8 mouse cellular contexts compared by ENCODE assay signal in genomic region chr7:120677764-120678531, GRCm38 (mm10). TPM values are rescaled to one million over a fixed set of nuclear protein-coding genes. Genes with fewer than 3 reads are reported as not detected.
DNase-seq lines count a peak whose midpoint lies in the region; ATAC-seq and TF ChIP-seq lines count a peak whose summit lies in the region.

No protein-coding gene starts in this region.

- no peaks in the 10 kb centered on the region for H3K27me3 ChIP-seq in kidney, adult 2 months (replicated peaks; ENCODE audit: control insufficient read depth, insufficient read depth, low read length)
- H3K27me3 ChIP-seq in liver, adult 2 months (ENCODE audit: control insufficient read depth, insufficient read depth, low read length) = no peaks in the 10 kb centered on the region
- no peaks in the 10 kb centered on the region for H3K27me3 ChIP-seq in stomach, embryonic 16.5 days (ENCODE audit: control insufficient read depth, insufficient read depth, low read length)

- TF ChIP-seq CTCF in kidney, adult 2 months (conservative IDR thresholded peaks at IDR 0.05; ENCODE audit: insufficient read depth, insufficient read length, low read depth, low read length) = no peak
- TF ChIP-seq CTCF in liver, adult 2 months (IDR thresholded peaks at IDR 0.05; ENCODE audit: low read depth, low read length) = no peak

- no peak overlapping the region for H3K27ac ChIP-seq in kidney, adult 2 months (ENCODE audit: insufficient read depth, low read depth, low read length)
- H3K27ac ChIP-seq in liver, adult 2 months (replicated peaks; ENCODE audit: insufficient read depth, low read depth, low read length) = 0 out of 2 replicates have a peak overlapping the region, but pooled peaks have one; percentile 5
- H3K27ac ChIP-seq in stomach, embryonic 16.5 days (ENCODE audit: low read length) = no peak overlapping the region

- no peaks in the 10 kb centered on the region for H3K36me3 ChIP-seq in kidney, adult 2 months (ENCODE audit: control insufficient read depth, insufficient read depth, low read length)
- no peaks in the 10 kb centered on the region for H3K36me3 ChIP-seq in liver, adult 2 months (ENCODE audit: control insufficient read depth, insufficient read depth, low read length)
- no peaks in the 10 kb centered on the region for H3K36me3 ChIP-seq in stomach, embryonic 16.5 days (ENCODE audit: control insufficient read depth, insufficient read depth, low read length)

- peak; percentile 43 for DNase-seq in ovary, postnatal 36 days (ENCODE audit: low spot score)
- DNase-seq in ovary, postnatal 14 days (ENCODE audit: low spot score) = no peak
- peak; percentile 52 for DNase-seq in embryo, embryonic 11 days
- DNase-seq in heart, adult 18-20 months = peak; percentile 39 to 57
- peak; percentile 37 for DNase-seq in kidney, adult 2 months
- DNase-seq in liver, adult 2 months (ENCODE audit: extremely low read depth, low read depth, low spot score) = no peak
- DNase-seq in naive thymus-derived CD4-positive, alpha-beta T cell, adult 2 months (ENCODE audit: low read depth) = peak; percentile 40

- peak overlapping the region; percentile 79 for H3K9ac ChIP-seq in liver, adult 2 months (ENCODE audit: low read depth, low read length)
- peak overlapping the region; percentile 87 for H3K9ac ChIP-seq in stomach, embryonic 16.5 days (ENCODE audit: low read length)

- H3K4me1 ChIP-seq in kidney, adult 2 months (ENCODE audit: control insufficient read depth, insufficient read depth, low read length) = peaks cover 4% of the 10 kb centered on the region
- peaks cover 5% of the 10 kb centered on the region for H3K4me1 ChIP-seq in liver, adult 2 months (ENCODE audit: control insufficient read depth, insufficient read depth, low read length)
- peaks cover 27% of the 10 kb centered on the region for H3K4me1 ChIP-seq in stomach, embryonic 16.5 days (ENCODE audit: control insufficient read depth, insufficient read depth, low read length)

- WGBS in kidney, adult 2 months = 1% methylated on average over 42 of the region's 42 CpGs
- 3% methylated on average over 42 of the region's 42 CpGs for WGBS in liver, adult 2 months
- WGBS in stomach, embryonic 16.5 days = 1% methylated on average over 42 of the region's 42 CpGs

- peak; percentile 65 for ATAC-seq in stomach, embryonic 16.5 days (ENCODE audit: insufficient read depth, low FRiP score)

- no peaks in the 10 kb centered on the region for H3K9me3 ChIP-seq in stomach, embryonic 16.5 days (replicated peaks; ENCODE audit: control insufficient read depth, low read length)

- peak overlapping the region; percentile 78 for H3K4me2 ChIP-seq in stomach, embryonic 16.5 days (ENCODE audit: low read depth, low read length)

- no peak for TF ChIP-seq POLR2A in kidney, adult 2 months (IDR thresholded peaks at IDR 0.05; ENCODE audit: low read depth, low read length)
- no peak for TF ChIP-seq POLR2A in liver, adult 2 months (IDR thresholded peaks at IDR 0.05; ENCODE audit: extremely low read depth, insufficient read depth, low read length)

- peak overlapping the region; percentile 74 for H3K4me3 ChIP-seq in kidney, adult 2 months (ENCODE audit: insufficient read depth, low read depth, low read length)
- peak overlapping the region; percentile 87 for H3K4me3 ChIP-seq in liver, adult 2 months (ENCODE audit: insufficient read depth, low read depth, low read length)
- peak overlapping the region; percentile 83 for H3K4me3 ChIP-seq in stomach, embryonic 16.5 days (replicated peaks; ENCODE audit: low read length)

- H3K79me2 ChIP-seq in liver, adult 2 months (ENCODE audit: control insufficient read depth, insufficient read depth, low read length) = peaks cover 10% of the 10 kb centered on the region; the same call in 1 of the 2 replicates

RNA-seq across cellular contexts. Expression of gene Mosmo, which starts 0.5 kb away (rescaled TPM):
- total RNA-seq in heart, adult 18-20 months (2021) = 10 to 100 TPM; 29.1 to 30.3 TPM
- 19.4 and 20.6 TPM in 2 replicates for polyA plus RNA-seq in kidney, adult 2 months (2012; rRNA removed)
- total RNA-seq in liver, adult 2 months (2014; rRNA removed) = 9.7 and 13.6 TPM in 2 replicates
- 15.9 and 16.2 TPM in 2 replicates for polyA plus RNA-seq in liver, adult 2 months (2012; rRNA removed)
- polyA plus RNA-seq in stomach, embryonic 16.5 days (2015; fragmentation: Nextera tagmentation; extraction: Ambion mirVana) = 6.2 and 7.7 TPM in 2 replicates

RNA-seq across cellular contexts. Expression of gene Pdzd9, which starts 7.8 kb away (rescaled TPM):
- total RNA-seq in heart, adult 18-20 months (2021) = not detected
- polyA plus RNA-seq in kidney, adult 2 months (2012; rRNA removed) = 0.09 TPM in 1 of 2 replicates, not detected in the other
- total RNA-seq in liver, adult 2 months (2014; rRNA removed) = not detected in 2 replicates
- polyA plus RNA-seq in liver, adult 2 months (2012; rRNA removed) = not detected in 2 replicates
- polyA plus RNA-seq in stomach, embryonic 16.5 days (2015; fragmentation: Nextera tagmentation; extraction: Ambion mirVana) = 0.17 and 0.35 TPM in 2 replicates

RNA-seq across cellular contexts. Expression of gene Uqcrc2, which starts 43.0 kb away (rescaled TPM):
- total RNA-seq in heart, adult 18-20 months (2021) = 1,000 to 10,000 TPM; 1,098 to 1,209 TPM
- polyA plus RNA-seq in kidney, adult 2 months (2012; rRNA removed) = 228 and 275 TPM in 2 replicates
- 275 and 293 TPM in 2 replicates for total RNA-seq in liver, adult 2 months (2014; rRNA removed)
- 89.6 and 90.8 TPM in 2 replicates for polyA plus RNA-seq in liver, adult 2 months (2012; rRNA removed)
- 204 and 235 TPM in 2 replicates for polyA plus RNA-seq in stomach, embryonic 16.5 days (2015; fragmentation: Nextera tagmentation; extraction: Ambion mirVana)

Comparison
In these comparisons a context has a peak if more than half of its experiments do, and no peak if none do; other contexts are left out.
1. DNase-seq: peak in ovary, postnatal 36 days (single experiment), embryo, embryonic 11 days (single experiment), heart, adult 18-20 months (2 of 2), kidney, adult 2 months (single experiment) and naive thymus-derived CD4-positive, alpha-beta T cell, adult 2 months (single experiment); none in ovary, postnatal 14 days (single experiment) and liver, adult 2 months (single experiment).
2. Peak in every context shown above with its lines, with median percentiles within 50 percentile points of each other: H3K4me3 ChIP-seq.